In the genomic region with DNA sequence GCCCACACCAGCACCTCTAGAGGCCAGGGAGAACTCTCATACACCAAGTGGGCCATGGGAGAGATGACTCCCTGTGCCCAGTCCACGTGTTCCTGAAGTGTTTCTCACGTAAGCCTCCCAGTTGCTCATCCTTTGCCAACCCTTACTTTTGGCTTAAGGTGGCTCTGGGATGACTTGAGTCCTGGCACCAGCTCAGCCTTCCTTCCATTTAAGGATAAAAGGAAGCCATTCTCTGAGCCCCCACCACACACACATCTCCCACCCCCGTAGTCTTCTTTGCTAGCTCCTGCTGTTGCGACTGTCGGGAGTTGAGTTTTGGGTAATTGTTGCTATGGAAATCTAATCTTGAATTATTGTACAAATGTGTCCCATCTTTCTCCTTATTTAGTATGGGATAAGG, we compare ENCODE assay signal across 30 mouse cellular contexts. TPM values are rescaled to one million over a fixed set of nuclear protein-coding genes. Genes with fewer than 3 reads are reported as not detected.
A peak's percentile ranks its signal among the peaks of the same experiment; 100 is the strongest.
DNase-seq lines count a peak whose midpoint lies in the region; ATAC-seq lines count a peak whose summit lies in the region.
"Had no signal": no experiment of that assay in that cellular context is flagged by ENCODE, and none has a peak within 500 bp of the region (broad histone marks: within the 10 kb centered on the region; RNA-seq: fewer than 3 reads in every experiment).

No protein-coding gene starts in this region.

- H3K4me1 ChIP-seq in hindbrain, embryonic 14.5 days (replicated peaks; ENCODE audit: control insufficient read depth, insufficient read depth, low read length) = peaks cover 19% of the 10 kb centered on the region

- peak; percentile 95 for DNase-seq in brain, adult 2 months (ENCODE audit: low read depth, low spot score)
- DNase-seq in frontal cortex, adult 2 months (ENCODE audit: extremely low spot score in 1 of 2, low spot score in 1 of 2) = peak; percentile 87 to 91
- peak; percentile 40 to 49 for DNase-seq in layer of hippocampus, postnatal 25 days (ENCODE audit: extremely low spot score in 1 of 2, low spot score in 1 of 2)
- DNase-seq in right cerebral cortex, adult 18-20 months = peak; percentile 90
- DNase-seq in embryo, embryonic 9.5 days (ENCODE audit: extremely low spot score) = no peak
- DNase-seq in hindbrain, embryonic 14.5 days (ENCODE audit: low spot score) = no peak
- DNase-seq in ovary, adult 18-20 months (ENCODE audit: low spot score) = no peak
- DNase-seq: cerebellum, adult 9-11 months; gastrocnemius, postnatal 14 days; heart, adult 2 months; lung, postnatal 14 days; spleen, adult 18-20 months; thymus, postnatal 14 days had no signal

- H3K27ac ChIP-seq in hindbrain, embryonic 14.5 days = no peak overlapping the region
- H3K27ac ChIP-seq: forebrain, embryonic 13.5 days; heart, adult 2 months; heart, embryonic 15.5 days; hindbrain, embryonic 10.5 days; kidney, embryonic 15.5 days; limb, embryonic 15.5 days; neural tube, embryonic 12.5 days had no signal

- H3K9ac ChIP-seq in hindbrain, embryonic 14.5 days = no peak overlapping the region
- H3K9ac ChIP-seq: forebrain, embryonic 13.5 days; heart, embryonic 15.5 days; kidney, embryonic 15.5 days; limb, embryonic 15.5 days; neural tube, embryonic 12.5 days had no signal

- H3K36me3 ChIP-seq in hindbrain, embryonic 14.5 days (replicated peaks; ENCODE audit: control insufficient read depth, insufficient read depth) = no peaks in the 10 kb centered on the region
- H3K36me3 ChIP-seq: heart, embryonic 15.5 days; hindbrain, embryonic 10.5 days; kidney, embryonic 15.5 days; limb, embryonic 15.5 days; neural tube, embryonic 12.5 days had no signal

- 84% methylated on average over 5 of the region's 5 CpGs for WGBS in hindbrain, embryonic 14.5 days

- H3K9me3 ChIP-seq in hindbrain, embryonic 14.5 days (ENCODE audit: control insufficient read depth, low read length) = no peaks in the 10 kb centered on the region
- H3K9me3 ChIP-seq: forebrain, embryonic 13.5 days; heart, embryonic 15.5 days; hindbrain, embryonic 10.5 days; kidney, embryonic 15.5 days; limb, embryonic 15.5 days; neural tube, embryonic 12.5 days had no signal

- H3K4me3 ChIP-seq in hindbrain, embryonic 14.5 days (replicated peaks; ENCODE audit: low read length) = no peak overlapping the region
- H3K4me3 ChIP-seq: forebrain, embryonic 13.5 days; heart, adult 2 months; heart, embryonic 15.5 days; hindbrain, embryonic 10.5 days; kidney, embryonic 15.5 days; limb, embryonic 15.5 days; megakaryocyte, embryonic 14.5 days; neural tube, embryonic 12.5 days had no signal

- H3K27me3 ChIP-seq in hindbrain, embryonic 14.5 days (ENCODE audit: control insufficient read depth, insufficient read depth, low read length) = no peaks in the 10 kb centered on the region

- no peak for ATAC-seq in hindbrain, embryonic 14.5 days (ENCODE audit: low FRiP score)
- no peak for ATAC-seq in inflammation-experienced regulatory T-cells, adult 6 months
- ATAC-seq: activated CD4-positive, CD25-positive, alpha-beta regulatory T cell, adult 4 months; forebrain, embryonic 13.5 days; Patski had no signal

- no peak overlapping the region for H3K4me2 ChIP-seq in hindbrain, embryonic 14.5 days (replicated peaks)
- H3K4me2 ChIP-seq: forebrain, embryonic 13.5 days; heart, embryonic 15.5 days; kidney, embryonic 15.5 days; limb, embryonic 15.5 days; neural tube, embryonic 12.5 days had no signal

RNA-seq across cellular contexts. Expression of a gene that starts 13.2 kb away (rescaled TPM):
- 129 TPM in 2 replicates for polyA plus RNA-seq in frontal cortex, adult 2 months (2012; rRNA removed)
- 100 to 1,000 TPM; 117 to 122 TPM for total RNA-seq in layer of hippocampus, postnatal 25 days (2021)
- polyA plus RNA-seq in hindbrain, embryonic 14.5 days (2014; fragmentation: Nextera tagmentation; extraction: Ambion mirVana) = 0.35 TPM in 1 of 2 replicates, not detected in the other
- not detected for polyA plus RNA-seq in inflammation-experienced regulatory T-cells, adult 6 months (2017; shearing (Covaris generic))
- total RNA-seq: gastrocnemius, postnatal 14 days; heart, adult 2 months; monocyte, adult 5-6 weeks had no signal
- polyA plus RNA-seq: activated CD4-positive, CD25-positive, alpha-beta regulatory T cell, adult 4 months; C2C12; heart, adult 2 months; hindbrain, embryonic 10.5 days; intestine, embryonic 14.5 days; kidney, embryonic 15.5 days; liver, embryonic 16.5 days; neural tube, embryonic 12.5 days; Patski; stomach, embryonic 14.5 days had no signal

RNA-seq across cellular contexts. Expression of a gene that starts 23.9 kb away (rescaled TPM):
- 0.15 TPM in 1 of 2 replicates, not detected in the other for polyA plus RNA-seq in frontal cortex, adult 2 months (2012; rRNA removed)
- total RNA-seq in layer of hippocampus, postnatal 25 days (2021) = not detected
- polyA plus RNA-seq in hindbrain, embryonic 14.5 days (2014; fragmentation: Nextera tagmentation; extraction: Ambion mirVana) = not detected in 2 replicates
- not detected for polyA plus RNA-seq in inflammation-experienced regulatory T-cells, adult 6 months (2017; shearing (Covaris generic))
- total RNA-seq: adrenal gland, postnatal 4 days; gastrocnemius, postnatal 14 days; heart, adult 2 months; monocyte, adult 5-6 weeks had no signal
- polyA plus RNA-seq: activated CD4-positive, CD25-positive, alpha-beta regulatory T cell, adult 4 months; C2C12; forebrain, embryonic 13.5 days; heart, adult 2 months; heart, embryonic 15.5 days; hindbrain, embryonic 10.5 days; intestine, embryonic 14.5 days; kidney, embryonic 15.5 days; large intestine, adult 2 months; limb, embryonic 15.5 days; liver, embryonic 16.5 days; neural tube, embryonic 12.5 days; Patski; stomach, embryonic 14.5 days had no signal

RNA-seq across cellular contexts. Expression of a gene that starts 35.2 kb away (rescaled TPM):
- 89.4 and 90.9 TPM in 2 replicates for polyA plus RNA-seq in frontal cortex, adult 2 months (2012; rRNA removed)
- 10 to 100 TPM; 68.3 to 71.6 TPM for total RNA-seq in layer of hippocampus, postnatal 25 days (2021)
- 93.0 and 97.6 TPM in 2 replicates for polyA plus RNA-seq in hindbrain, embryonic 14.5 days (2014; fragmentation: Nextera tagmentation; extraction: Ambion mirVana)
- polyA plus RNA-seq in inflammation-experienced regulatory T-cells, adult 6 months (2017; shearing (Covaris generic)) = 10 to 100 TPM; 60.7 to 78.9 (median 72.4) TPM

RNA-seq across cellular contexts. Expression of a gene that starts 41.6 kb away (rescaled TPM):
- polyA plus RNA-seq in frontal cortex, adult 2 months (2012; rRNA removed) = 0.02 TPM in 1 of 2 replicates, not detected in the other
- not detected for total RNA-seq in layer of hippocampus, postnatal 25 days (2021)
- not detected in 2 replicates for polyA plus RNA-seq in hindbrain, embryonic 14.5 days (2014; fragmentation: Nextera tagmentation; extraction: Ambion mirVana)
- under 1 TPM in 1 of 3 experiments, not detected in 2; 0.05 TPM for polyA plus RNA-seq in inflammation-experienced regulatory T-cells, adult 6 months (2017; shearing (Covaris generic))
- total RNA-seq: adrenal gland, postnatal 4 days; gastrocnemius, postnatal 14 days; heart, adult 2 months had no signal
- polyA plus RNA-seq: activated CD4-positive, CD25-positive, alpha-beta regulatory T cell, adult 4 months; C2C12; forebrain, embryonic 13.5 days; heart, adult 2 months; heart, embryonic 15.5 days; hindbrain, embryonic 10.5 days; intestine, embryonic 14.5 days; kidney, embryonic 15.5 days; large intestine, adult 2 months; limb, embryonic 15.5 days; liver, embryonic 16.5 days; neural tube, embryonic 12.5 days; Patski; stomach, embryonic 14.5 days had no signal

Comparison
In these comparisons a context has a peak if more than half of its experiments do, and no peak if none do; other contexts are left out.
1. DNase-seq: peak in brain, adult 2 months (single experiment), frontal cortex, adult 2 months (2 of 2), layer of hippocampus, postnatal 25 days (2 of 2) and right cerebral cortex, adult 18-20 months (single experiment); none in embryo, embryonic 9.5 days (single experiment), hindbrain, embryonic 14.5 days (single experiment) and ovary, adult 18-20 months (single experiment).
2. RNA of a gene that starts 13.2 kb away (polyA plus RNA-seq): 129 TPM in frontal cortex, adult 2 months; 0.35 TPM in hindbrain, embryonic 14.5 days and not detected in inflammation-experienced regulatory T-cells, adult 6 months; every median in the first group is over 10 times any median in the second.